Mouse (Mus musculus) cerebellum, adult 2 months (tissue): ENCODE measurements at regions not wholly inside any gene's neighbourhood (a gene's known extent, or its start where the extent isn't known, plus 50 kb on each side); places are given as distances from the start of the nearest gene placed in this dataset.
A peak's percentile ranks its signal among the peaks of the same experiment; 100 is the strongest.

ENCODE experiments used
- DNase-seq, 2 experiments: peaks; one replicate each; pipeline ENCODE4 v3.0.0; 2021
- H3K27ac ChIP-seq: fragments of 200-500 bp; 2 replicates; pipeline ENCODE4 v1.5.1; 2012; ENCODE audit warnings: low read length, control low read depth, inconsistent platforms; ENCODE audit not compliant: insufficient read depth
- H3K27me3 ChIP-seq: fragments of 200-500 bp; 2 replicates; pipeline ENCODE4 v1.6.1; 2012; ENCODE audit warnings: inconsistent platforms, mild to moderate bottlenecking, low read length, moderate library complexity; ENCODE audit not compliant: control insufficient read depth, insufficient read depth
- H3K4me1 ChIP-seq: fragments of 200-500 bp; 2 replicates; pipeline ENCODE4 v1.6.1; 2011; ENCODE audit warnings: low read length; ENCODE audit not compliant: control insufficient read depth, insufficient read depth
- H3K4me3 ChIP-seq: fragments of 200-500 bp; replicated peaks from 2 replicates; pipeline ENCODE3; 2011; ENCODE audit warnings: mild to moderate bottlenecking, low read depth, low read length, control low read depth; ENCODE audit not compliant: insufficient read depth
- CTCF ChIP-seq: fragments of 200-500 bp; IDR thresholded peaks from 2 replicates; pipeline ENCODE4 v1.5.1; 2011; ENCODE audit warnings: low read depth, mild to moderate bottlenecking, control low read depth, low read length, moderate library complexity, borderline replicate concordance; ENCODE audit not compliant: insufficient read depth
- POLR2A ChIP-seq: fragments of 200-500 bp; IDR thresholded peaks from 2 replicates; pipeline ENCODE4 v1.6.1; 2011; ENCODE audit warnings: low read length, control low read depth, borderline replicate concordance; ENCODE audit not compliant: insufficient read depth
- WGBS: fragments of 180-500 bp; shearing (Covaris S2); methylation state at CpG from one replicate; pipeline ENCODE4 v1.1.7; 2018; 5-methylcytosine and 5-hydroxymethylcytosine counted together

DNA sequence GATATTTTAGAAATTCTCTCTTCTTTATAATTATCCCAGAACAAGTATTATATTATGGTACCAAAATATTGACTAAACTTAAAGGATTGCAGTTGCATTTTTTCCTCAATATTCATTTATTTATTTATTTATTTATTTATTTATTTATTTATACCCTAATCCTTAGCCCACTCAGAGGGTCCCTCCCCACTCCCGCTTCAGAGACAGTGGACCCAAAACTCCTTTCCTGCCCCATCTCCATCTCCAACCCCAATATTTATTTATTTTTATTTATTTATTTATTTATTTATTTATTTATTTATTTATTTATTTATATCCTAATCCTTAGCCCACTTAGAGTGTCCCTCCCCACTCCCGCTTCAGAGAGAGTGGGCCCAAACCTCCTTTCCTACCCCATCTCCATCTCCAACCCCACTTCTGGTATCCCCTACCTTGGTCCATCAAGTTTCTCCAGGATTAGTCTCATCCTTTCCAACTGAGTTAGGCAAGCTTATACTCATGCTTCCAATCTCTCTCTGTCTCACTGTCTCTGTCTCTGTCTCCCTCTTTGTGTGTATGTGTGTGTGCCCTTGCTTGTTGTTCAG is 1340.8 kb downstream of the Cntnap5b start:
- Histone ChIP-seq H3K4me3 (no peak overlapping the region), H3K27me3 (no peaks in the 10 kb centered on the region), H3K4me1 (no peaks in the 10 kb centered on the region), H3K27ac (no peak overlapping the region)
- 100% methylated on average over 2 of the region's 2 CpGs for WGBS
- TF ChIP-seq CTCF = no peak
- TF ChIP-seq POLR2A = no peak
- no peak for DNase-seq

DNA sequence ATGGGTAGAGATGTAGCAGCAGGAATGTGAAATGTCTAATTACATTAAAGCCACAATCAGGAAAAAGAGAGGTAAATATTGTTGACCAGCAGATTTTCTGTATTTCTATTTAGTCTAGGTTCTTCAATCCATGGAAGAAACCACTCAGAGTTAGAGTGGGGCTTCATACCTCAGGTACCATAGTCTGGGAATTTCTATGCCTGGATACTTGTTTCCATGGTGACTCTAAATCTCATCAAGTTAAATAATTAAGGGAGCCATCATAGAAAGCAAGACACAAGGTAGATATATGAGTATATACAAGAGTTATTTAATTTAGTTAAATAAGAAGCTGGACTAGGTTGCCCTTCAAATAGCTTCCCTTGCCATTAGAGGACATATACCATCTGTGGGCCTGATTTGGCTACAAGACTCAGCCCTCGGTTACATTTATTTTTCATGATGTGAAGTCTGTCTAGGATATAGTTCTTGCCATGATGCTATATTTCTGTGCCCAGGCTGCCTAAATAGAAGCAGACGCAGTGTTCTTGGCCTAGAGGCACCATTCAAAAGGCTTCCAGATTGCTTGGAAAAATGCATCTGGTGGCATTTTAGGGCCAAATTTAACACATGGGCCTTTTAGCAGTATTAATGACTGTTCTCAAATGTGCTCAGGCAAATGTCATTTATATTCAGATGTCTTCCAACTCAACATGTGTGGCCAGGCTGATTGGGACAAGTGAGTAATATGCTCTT is 1349.7 kb downstream of the Cntnap5b start:
- no peak for TF ChIP-seq CTCF
- TF ChIP-seq POLR2A = no peak
- peak; percentile 10 to 66 for DNase-seq
- no peaks in the 10 kb centered on the region for H3K4me1 ChIP-seq
- no peak overlapping the region for H3K4me3 ChIP-seq
- no peaks in the 10 kb centered on the region for H3K27me3 ChIP-seq
- no peak overlapping the region for H3K27ac ChIP-seq
- WGBS = 18% methylated on average over 2 of the region's 2 CpGs

DNA sequence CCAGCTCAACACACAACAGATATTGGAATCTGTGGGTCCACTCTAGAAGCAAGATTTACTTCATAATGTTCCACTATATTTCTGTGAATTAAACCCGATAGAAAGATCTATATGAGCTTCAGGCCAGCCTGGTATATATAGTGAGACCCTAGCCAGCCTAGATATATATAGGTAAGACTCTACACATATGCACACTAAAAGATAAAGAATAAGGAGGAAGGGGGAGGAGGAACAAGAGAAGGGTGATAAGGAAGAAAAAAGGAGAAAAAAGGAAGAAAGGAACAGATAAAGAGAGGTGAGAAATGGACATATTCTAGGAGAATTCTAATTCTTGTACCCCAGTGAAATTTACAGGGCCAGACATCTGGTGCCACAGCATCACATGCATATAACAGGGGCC is 1354.7 kb downstream of the Cntnap5b start:
- 71% methylated on average over 1 of the region's 1 CpGs for WGBS
- DNase-seq = no peak
- TF ChIP-seq POLR2A (no peak), CTCF (no peak)
- Histone ChIP-seq H3K27me3 (no peaks in the 10 kb centered on the region; the same call in 1 of the 2 replicates), H3K4me3 (no peak overlapping the region), H3K27ac (no peak overlapping the region), H3K4me1 (no peaks in the 10 kb centered on the region)

DNA sequence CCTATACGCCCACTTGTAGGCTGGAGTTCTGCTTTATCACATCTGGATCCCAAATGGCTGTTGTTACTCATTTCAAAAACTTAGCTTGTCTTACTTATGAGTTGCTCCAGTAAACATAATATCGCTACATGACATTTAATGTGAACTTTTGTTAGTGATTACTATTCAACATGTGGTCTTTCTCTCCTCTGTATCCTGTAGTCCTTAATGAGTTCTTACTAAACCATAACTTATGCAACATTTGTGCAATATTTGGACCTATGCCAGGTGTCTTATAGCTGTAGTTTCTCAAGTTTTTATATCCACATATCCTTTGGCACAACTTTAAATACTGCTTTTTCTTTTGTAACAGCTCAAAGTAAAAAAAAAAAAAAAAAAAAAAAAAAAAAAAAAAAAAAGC is 1394.1 kb downstream of the Cntnap5b start:
- H3K4me3 ChIP-seq = no peak overlapping the region
- H3K4me1 ChIP-seq = no peaks in the 10 kb centered on the region
- H3K27ac ChIP-seq = no peak overlapping the region
- WGBS = 88% methylated on average over 2 of the region's 2 CpGs
- H3K27me3 ChIP-seq = no peaks in the 10 kb centered on the region
- DNase-seq = no peak
- TF ChIP-seq CTCF (no peak), POLR2A (no peak)
